Mouse (Mus musculus) neural tube, embryonic 14.5 days (tissue): ENCODE results near the gene Slfn3. TPM values are rescaled to one million over a fixed set of nuclear protein-coding genes. Genes with fewer than 3 reads are reported as not detected.
"Not testable (repeated sequence)": the region's sequence is repeated elsewhere in the genome, so short reads cannot be mapped to it uniquely, and the experiment has no call there.

Source experiments
- ATAC-seq: fragments of 200-750 bp; cut with Nextera tagmentation; 2 replicates; pipeline ENCODE4 v1.8.0; 2017; ENCODE audit warnings: low read depth, mild to moderate bottlenecking, moderate TSS enrichment, moderate library complexity
- H3K27ac ChIP-seq: fragments of 300-500 bp; sonication (generic); 2 replicates; pipeline ENCODE4 v1.5.1; 2014; ENCODE audit warnings: low read depth, mild to moderate bottlenecking, control low read depth, low read length, moderate library complexity, mixed read lengths
- H3K27me3 ChIP-seq: fragments of 300-500 bp; sonication (generic); 2 replicates; pipeline ENCODE4 v1.6.1; 2014; ENCODE audit warnings: low read length; ENCODE audit not compliant: control insufficient read depth, insufficient read depth
- H3K36me3 ChIP-seq: fragments of 300-500 bp; sonication (generic); 2 replicates; pipeline ENCODE4 v1.6.1; 2014; ENCODE audit warnings: low read length, mixed read lengths; ENCODE audit not compliant: control insufficient read depth, insufficient read depth
- H3K4me1 ChIP-seq: fragments of 300-500 bp; sonication (generic); 2 replicates; pipeline ENCODE4 v1.6.1; 2014; ENCODE audit warnings: low read length; ENCODE audit not compliant: control insufficient read depth, insufficient read depth
- H3K4me2 ChIP-seq: fragments of 300-500 bp; sonication (generic); 2 replicates; pipeline ENCODE4 v1.6.1; 2014; ENCODE audit warnings: mild to moderate bottlenecking, low read depth, low read length, control low read depth
- H3K4me3 ChIP-seq: fragments of 300-500 bp; sonication (generic); 2 replicates; pipeline ENCODE4 v1.5.1; 2014; ENCODE audit warnings: low read depth, low read length, control low read depth, mixed read lengths
- H3K9ac ChIP-seq: fragments of 300-500 bp; sonication (generic); replicated peaks from 2 replicates; pipeline ENCODE4 v1.6.1; 2014; ENCODE audit warnings: low read depth, mild to moderate bottlenecking, control low read depth, low read length, mixed read lengths
- H3K9me3 ChIP-seq: fragments of 300-500 bp; sonication (generic); 2 replicates; pipeline ENCODE4 v1.6.1; 2016; ENCODE audit warnings: low read length; ENCODE audit not compliant: control insufficient read depth
- WGBS: fragments of 180-500 bp; shearing (Covaris S2); extraction: QIAGEN DNeasy Blood & Tissue Kit; methylation state at CpG from one replicate; pipeline ENCODE4 v1.1.7; 2014; 5-methylcytosine and 5-hydroxymethylcytosine counted together
- polyA plus RNA-seq: library from polyadenylated mRNA; unstranded; fragments of >200 nt; fragmentation: Nextera tagmentation; extraction: Ambion mirVana; gene quantifications from 2 replicates; pipeline ENCODE4 v1.2.1, GENCODE M21; 2014

Gene Slfn3
- polyA plus RNA-seq, 1 experiment from 2014 or later: 0.09 TPM

GRCm38 (mm10) chr11:83257211-83257610 lies 66.1 kb downstream of the Slfn3 start:
- not testable (repeated sequence) for H3K4me1 ChIP-seq, H3K27me3 ChIP-seq, H3K4me3 ChIP-seq, ATAC-seq, H3K9ac ChIP-seq, H3K9me3 ChIP-seq, H3K4me2 ChIP-seq, H3K27ac ChIP-seq, H3K36me3 ChIP-seq
- 62% methylated on average over 5 of the region's 5 CpGs for WGBS

- WGBS: 98% methylated on average over 1 of the region's 1 CpGs
- H3K4me1 ChIP-seq: no peaks in the 10 kb centered on the region
- no peaks in the 10 kb centered on the region for H3K9me3 ChIP-seq
- H3K36me3 ChIP-seq: no peaks in the 10 kb centered on the region
- no peak for ATAC-seq
- H3K9ac ChIP-seq: no peak overlapping the region
- H3K27me3 ChIP-seq: no peaks in the 10 kb centered on the region
- H3K4me3 ChIP-seq: no peak overlapping the region
- H3K27ac ChIP-seq: no peak overlapping the region
- H3K4me2 ChIP-seq: no peak overlapping the region
Measured at GRCm38 (mm10) chr11:83262673-83263072, 71.5 kb downstream of the Slfn3 start.

DNA sequence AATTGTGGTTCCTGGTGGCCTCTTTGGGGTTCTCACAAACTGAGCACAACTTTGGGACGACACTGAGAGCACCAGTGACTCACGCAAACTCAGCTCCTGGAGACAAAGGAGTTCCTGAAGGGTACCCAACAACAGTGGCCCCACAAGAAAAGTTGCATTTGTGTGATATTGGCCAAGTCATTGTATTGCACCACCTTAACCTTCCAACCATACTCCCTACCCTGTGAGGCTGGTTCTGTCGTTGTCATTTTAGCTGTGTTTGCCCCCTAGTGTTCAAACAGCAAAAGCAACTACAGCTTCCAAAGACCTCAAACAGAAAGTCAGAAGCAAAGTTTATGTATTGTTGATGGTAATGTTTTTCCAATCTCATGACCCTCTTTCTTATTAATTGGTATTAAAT lies 72.0 kb downstream of the Slfn3 start:
- Histone ChIP-seq H3K4me3 (no peak overlapping the region), H3K4me1 (no peaks in the 10 kb centered on the region), H3K27me3 (no peaks in the 10 kb centered on the region), H3K36me3 (no peaks in the 10 kb centered on the region), H3K27ac (no peak overlapping the region), H3K4me2 (no peak overlapping the region), H3K9me3 (no peaks in the 10 kb centered on the region), H3K9ac (no peak overlapping the region)
- no peak for ATAC-seq
- WGBS: 58% methylated on average over 3 of the region's 3 CpGs

Other genes starting within 250 kb of the Slfn3 start
- gene Slfn5, start 240.0 kb upstream of the Slfn3 start, polyA plus RNA-seq: 1.0 and 1.5 TPM in 2 replicates
- 0.56 and 1.4 TPM in 2 replicates for gene Slfn9, start 199.5 kb upstream of the Slfn3 start, polyA plus RNA-seq
- 0.07 TPM in 1 of 2 replicates, not detected in the other for gene Slfn8, start 170.5 kb upstream of the Slfn3 start, polyA plus RNA-seq
- gene Slfn2, start 126.2 kb upstream of the Slfn3 start, polyA plus RNA-seq: 0.24 and 1.2 TPM in 2 replicates
- gene Slfn1, start 74.5 kb upstream of the Slfn3 start, polyA plus RNA-seq: not detected in 2 replicates
- gene Slfn4, start 16.1 kb upstream of the Slfn3 start, polyA plus RNA-seq: not detected in 2 replicates
- 0.16 TPM in 1 of 2 replicates, not detected in the other for gene Slfn14, start 95.4 kb downstream of the Slfn3 start, polyA plus RNA-seq
- gene Ap2b1, start 107.7 kb downstream of the Slfn3 start, polyA plus RNA-seq: 155 and 160 TPM in 2 replicates
- gene Pex12, start 111.3 kb downstream of the Slfn3 start, polyA plus RNA-seq: 16.3 and 16.8 TPM in 2 replicates
- gene Rasl10b, start 217.8 kb downstream of the Slfn3 start, polyA plus RNA-seq: 21.3 and 24.0 TPM in 2 replicates
- 0.17 and 0.70 TPM in 2 replicates for gene Gas2l2, start 238.1 kb downstream of the Slfn3 start, polyA plus RNA-seq
- gene 1700020L24Rik, start 246.3 kb downstream of the Slfn3 start, polyA plus RNA-seq: 0.62 and 0.76 TPM in 2 replicates